Mouse (Mus musculus) adrenal gland (tissue): ENCODE data around the gene Erg28.

Source experiments
- intact Hi-C: fragments of 180-260 bp; cut with DNase I; formaldehyde crosslinking; loops from one replicate; pipeline ENCODE4 v1.15.1; 2025

The Erg28 gene

DNA sequence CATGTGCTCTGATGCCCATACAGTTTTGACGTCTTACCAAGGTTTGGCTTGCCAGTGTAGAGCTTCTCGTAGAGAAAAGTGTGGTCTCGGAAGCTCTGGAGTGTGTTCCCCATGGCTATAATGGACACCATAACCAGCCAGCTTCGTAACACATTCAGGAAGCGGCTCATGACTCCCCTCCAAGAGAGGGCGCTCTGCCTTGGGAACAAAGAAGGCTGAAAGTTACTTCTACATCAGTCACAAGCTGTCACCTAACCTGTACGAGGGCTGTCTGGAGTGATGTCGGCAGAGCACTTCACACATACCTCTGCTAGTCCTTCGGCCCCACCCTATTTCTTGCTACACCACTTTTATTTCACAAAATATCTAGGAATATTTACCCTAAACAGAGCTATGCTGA is 2.3 kb downstream of the Erg28 start:
- intact Hi-C loops = no loop called here

DNA sequence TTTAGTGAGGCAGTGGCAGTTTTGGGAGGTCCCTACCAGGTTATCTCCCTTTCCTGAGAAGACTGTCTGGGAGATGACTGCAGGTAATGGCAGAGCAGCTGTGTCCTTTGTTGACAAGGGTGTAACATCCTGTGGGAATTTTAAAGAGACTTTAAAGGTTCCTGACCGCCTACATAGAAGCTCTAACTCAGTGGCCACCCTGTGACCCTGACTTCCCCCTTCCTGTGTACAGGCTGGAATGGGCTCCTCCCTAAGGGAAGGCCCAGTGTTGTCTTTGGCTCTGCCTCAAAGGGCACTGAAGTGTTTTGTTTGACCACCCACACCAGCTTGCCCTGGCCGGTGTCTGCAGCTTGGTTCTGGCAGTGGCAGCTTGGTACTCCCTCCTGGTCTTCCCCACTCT is 10.8 kb downstream of the Erg28 start:
- intact Hi-C loops = no loop called here

DNA sequence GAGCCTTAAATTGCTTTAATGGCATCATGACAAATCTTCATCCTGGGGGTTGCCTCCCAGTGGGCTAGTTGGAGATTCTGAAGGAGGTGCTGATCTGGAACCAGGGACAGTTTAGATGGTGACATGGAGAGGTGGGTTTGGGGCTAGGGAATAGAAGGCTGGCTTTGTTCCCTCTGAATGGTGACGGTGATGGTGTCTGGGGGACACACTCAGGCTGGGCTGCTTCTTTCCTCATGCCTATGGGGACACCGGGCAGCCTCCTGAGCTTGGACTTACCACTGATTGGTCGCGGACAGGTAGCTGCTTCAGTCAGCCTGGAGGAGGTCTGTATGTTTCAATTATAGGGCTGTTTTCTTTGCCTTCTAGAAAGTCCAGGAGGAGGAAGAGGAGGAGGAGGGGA is 12.7 kb downstream of the Erg28 start:
- intact Hi-C loops = no loop called here

DNA sequence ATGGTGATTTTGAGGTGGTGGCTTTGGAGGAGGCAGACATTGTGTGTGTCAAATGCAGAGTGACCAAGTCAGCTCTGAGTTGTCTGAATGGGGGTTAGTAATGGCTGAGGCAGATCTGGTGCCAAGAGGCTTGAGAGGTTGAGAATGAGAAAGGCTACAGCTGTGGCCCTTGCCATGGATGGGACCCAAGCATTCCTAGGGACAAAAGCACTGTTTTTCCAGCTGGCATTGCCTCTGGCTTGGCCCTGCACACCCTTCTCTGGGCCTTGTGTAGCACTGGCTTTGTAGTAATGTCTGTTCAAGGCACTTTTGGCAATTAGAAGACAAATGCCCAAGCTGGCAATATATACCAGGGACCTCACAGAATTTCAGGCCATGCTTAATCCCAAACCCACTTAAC is 13.4 kb downstream of the Erg28 start:
- intact Hi-C loops = no loop called here

DNA sequence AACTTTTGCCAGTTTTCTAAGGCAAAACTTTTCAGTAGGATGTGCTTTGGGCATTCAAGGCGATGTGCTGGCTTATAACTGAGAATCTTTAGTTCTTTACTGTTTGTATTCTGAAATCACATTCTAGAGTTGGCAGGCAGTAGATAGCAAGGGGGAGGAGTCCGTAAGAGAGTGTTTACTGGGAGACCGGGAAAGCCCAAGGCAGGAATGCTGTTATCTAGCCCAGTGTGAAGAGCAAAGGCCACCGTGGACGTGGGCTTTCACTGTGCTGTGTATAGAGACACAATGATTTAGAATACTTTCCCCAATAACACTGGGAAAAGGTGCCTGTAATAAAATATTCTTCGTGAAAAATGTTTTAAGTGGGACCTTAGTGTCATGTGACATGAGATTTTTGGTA is 14.6 kb downstream of the Erg28 start:
- intact Hi-C loops = no loop called here

DNA sequence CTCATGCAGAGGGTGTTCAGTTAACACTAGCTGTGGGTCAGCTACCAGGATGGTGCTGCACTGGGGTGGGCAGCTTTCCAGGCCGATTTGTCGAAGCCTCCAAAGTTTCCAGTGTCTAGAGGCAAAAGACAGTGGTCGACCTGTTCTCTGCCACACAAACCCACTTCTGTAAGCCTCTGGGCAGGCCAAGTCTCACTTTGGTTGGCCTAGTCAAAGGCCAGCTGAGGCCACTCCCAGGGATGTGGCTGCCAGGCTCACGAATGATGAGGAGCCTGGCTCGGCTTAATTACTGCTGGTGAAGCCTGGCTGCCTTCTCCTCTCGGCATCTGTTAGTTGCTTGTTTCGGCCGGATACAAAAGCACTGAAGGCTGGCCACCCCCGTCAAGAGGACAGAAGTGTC is 24.3 kb downstream of the Erg28 start:
- intact Hi-C loops = no loop called here

DNA sequence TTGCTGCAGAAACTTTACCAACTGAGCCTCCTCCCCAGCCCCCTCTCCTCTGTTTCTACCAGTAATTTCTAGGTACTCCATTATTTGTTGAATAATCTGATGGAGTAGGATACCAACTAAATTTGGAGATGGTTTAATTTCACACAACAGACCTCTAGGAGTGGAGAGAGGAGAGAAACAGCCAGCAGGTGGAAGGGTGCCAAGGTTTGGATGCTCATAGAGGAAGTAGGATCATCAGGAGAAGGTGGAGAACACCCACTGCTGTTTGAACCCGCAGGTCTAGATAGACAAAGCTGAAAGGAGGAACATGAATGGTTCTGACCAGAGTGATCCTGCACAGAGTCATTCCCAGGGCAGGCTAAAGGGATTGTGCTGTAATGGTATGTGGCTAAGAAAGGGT is 28.8 kb downstream of the Erg28 start:
- intact Hi-C loops = no loop called here

DNA sequence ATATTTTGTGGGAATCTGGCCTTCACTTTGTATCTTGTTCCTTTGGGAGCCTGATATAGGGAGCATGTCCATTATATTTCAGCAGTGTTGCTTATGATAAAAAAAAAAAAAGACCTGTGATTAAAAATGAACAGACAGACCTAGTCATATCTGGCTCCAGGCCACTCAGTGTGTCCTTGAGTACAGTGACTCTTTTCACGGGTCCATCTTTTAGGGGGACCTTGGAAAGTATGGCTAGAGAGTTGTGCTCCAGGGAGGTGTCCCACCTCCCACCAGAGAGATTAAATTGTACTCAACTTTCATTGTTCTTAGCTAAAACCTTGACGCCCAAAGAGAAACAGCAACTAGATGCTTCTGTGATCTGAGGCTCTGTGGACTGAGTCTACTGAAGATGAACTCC is 30.3 kb downstream of the Erg28 start:
- intact Hi-C loops = no loop called here

DNA sequence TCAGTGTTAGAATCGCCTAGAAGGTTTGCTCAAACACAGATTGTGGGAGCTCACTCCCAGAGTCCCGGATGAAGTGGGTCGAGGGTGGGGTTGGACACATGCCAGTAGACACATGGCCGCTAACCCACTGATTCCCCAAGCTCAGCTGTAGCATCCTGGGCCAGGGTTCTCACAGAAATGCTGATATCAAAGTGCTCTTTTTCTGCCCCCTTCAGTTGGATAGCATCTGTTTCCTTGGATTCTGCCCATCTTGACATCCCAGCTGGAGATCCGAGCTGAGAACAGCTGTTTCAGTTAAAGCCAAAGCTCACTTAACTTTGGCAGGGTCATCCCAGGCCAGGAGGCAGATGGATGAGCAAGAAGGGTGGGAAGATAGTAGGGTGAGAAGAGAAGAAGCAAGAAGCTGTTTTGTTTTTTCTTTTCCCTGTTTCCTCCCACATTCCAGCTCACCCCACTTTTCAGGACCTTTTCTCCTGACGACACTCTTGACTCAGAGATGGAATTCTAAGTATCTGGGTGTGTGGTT is 31.5 kb downstream of the Erg28 start:
- intact Hi-C loops = no loop called here

DNA sequence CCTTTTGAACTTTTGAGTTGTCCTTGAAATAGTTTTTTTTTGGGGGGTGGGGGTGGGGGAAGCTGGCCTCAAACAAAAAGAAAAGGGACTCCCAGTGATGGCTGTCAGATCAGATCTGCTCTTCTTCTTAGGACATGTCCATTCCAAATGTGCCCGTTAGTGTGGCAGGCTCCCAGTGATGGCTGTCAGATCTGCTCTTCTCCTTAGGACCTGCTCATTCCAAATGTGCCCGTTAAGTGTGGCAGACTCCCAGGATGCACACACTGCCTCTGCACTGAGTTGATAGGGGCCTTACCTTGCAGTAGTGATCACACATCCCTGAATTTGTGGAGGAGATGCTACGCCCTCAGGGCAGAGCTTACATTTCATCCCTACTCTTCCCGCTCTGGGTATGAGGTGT is 32.2 kb downstream of the Erg28 start:
- intact Hi-C loops = no loop called here

DNA sequence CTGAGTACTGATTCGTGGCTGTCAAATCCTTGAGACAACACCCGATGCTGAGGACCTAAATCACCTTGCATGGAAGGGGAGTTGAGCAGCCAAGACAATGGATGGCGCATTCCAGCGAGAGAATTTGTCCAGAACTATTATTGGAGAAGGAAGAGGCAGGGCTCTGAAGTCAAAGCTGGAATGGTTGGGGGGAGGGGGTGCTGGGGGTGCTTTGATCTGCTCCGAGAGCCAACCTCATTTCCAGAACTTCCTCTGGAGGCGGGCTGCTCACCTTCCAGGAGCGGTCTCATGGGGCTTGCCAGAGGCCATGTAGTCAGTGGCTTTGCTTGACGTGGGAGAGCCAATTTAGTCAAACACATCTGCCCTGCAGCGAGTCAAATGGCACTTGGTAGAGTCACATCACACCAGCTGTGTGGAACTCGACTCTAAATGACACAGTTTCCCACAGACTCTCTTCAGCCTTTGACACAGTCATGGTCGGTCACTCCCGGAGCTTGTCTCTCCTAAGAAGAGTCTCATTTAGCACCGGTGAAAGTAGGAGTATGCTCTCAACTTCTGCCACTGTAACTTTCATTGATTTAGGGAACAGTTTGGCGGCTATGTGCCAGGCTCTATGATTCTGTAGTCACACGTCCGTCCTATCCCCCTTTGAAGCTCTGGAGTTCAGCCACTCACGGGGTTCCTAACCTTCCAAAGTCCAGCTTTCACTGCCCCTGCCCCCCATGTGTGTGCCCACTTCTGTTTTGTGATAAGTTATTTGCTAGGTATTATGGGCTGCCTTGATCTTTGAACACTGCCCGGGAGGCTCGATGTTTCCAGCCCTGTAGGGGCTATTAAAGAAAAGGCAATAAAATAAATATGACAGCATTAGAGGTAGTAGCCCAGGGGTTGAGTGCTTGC is 39.2 kb downstream of the Erg28 start:
- intact Hi-C loops = no loop called here

DNA sequence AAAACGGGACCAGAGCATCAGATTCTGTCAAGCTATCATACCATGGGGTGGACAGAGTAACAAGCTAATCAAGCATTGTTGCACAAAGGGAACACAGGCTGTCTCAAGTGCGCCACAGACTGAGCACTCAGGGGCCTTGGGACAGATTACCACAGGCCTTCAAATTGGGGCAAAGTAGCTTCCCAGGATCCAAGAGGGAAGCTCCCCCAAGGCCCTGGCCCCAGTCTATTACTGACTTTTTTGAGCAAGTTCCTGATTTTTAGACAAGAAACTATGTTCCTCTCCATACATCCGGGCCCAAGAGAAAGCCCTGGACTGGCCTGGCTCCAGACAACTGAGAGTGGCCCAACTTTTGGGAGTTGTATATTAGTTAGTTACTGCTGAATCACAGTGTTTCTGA is 42.7 kb downstream of the Erg28 start:
- intact Hi-C loops = no loop called here

DNA sequence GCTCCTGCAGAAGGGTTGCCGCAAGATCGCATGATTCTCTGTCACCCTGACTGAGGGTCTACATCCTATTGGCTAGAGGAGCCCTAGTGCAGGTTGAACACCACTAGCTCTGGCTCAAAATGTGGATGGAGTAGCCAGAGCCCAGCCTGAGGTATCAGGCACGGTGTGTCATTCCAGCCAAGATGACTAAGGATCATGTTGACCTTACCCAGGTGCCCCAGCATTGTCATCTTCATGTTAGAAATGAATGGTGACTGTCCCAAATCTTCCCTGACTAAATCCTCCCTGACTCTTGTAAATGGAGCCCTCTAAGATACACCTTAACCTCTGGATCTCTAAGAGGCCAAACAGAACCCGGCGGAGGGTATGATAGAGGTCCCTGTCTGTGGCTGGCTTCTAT is 44.6 kb downstream of the Erg28 start:
- intact Hi-C loops = no loop called here

DNA sequence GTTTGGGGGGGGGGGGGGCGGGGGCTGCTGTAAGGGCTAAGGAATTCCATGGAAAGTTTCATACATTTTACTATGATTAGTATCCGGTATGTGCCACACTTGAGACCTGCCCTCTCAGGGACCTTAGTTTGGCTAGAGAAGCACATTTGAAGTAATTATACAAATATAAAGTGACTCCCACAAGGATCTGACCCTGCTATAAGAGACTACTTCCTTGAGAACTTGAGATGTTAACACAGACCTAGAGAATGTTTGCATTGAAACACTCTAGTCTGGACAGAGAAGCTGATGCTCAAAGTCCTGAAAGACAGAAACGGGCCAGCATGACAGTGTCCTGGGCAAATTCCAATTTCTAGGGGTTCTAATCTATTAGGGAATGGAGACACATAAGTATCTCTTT is 45.4 kb downstream of the Erg28 start:
- intact Hi-C loops = no loop called here

DNA sequence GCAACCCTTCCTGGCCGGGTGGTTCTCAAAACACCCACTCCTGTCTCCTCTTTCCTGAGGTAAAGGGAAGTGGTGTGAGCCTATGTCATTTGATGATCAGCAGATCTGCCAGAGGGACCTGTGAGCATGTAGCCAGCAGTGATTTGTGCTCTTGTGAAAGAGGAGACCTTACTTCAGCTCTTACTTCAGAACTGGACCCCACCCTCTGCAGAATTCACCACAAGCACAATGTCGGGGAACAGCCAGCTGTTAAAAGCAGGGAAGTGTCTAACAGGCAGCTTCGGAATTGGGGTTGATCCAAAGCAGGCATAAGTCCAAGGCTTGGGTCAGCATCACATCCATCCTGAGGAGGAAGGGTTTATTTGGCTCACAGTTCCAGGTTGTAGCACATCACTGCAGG is 53.0 kb downstream of the Erg28 start:
- intact Hi-C loops = no loop called here

DNA sequence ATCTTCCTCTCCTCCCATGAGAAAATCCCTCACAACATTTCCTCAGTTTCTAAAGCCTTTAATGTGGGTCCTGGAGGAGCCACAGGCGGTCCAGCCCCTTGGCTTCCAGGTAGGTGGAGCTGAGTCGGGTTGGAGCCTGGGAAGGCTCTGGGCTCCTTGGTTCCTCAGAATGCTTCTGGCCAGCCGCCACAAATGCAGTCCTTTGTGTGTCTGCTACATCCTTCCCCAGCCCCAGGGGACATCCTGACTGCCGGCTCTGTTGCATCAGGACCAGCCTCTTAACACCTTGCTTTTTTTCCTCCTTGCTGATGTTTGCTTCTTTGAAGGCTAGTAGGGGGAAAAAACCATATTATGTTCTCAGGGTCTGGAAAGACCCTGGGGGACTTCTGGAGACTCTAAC is 56.6 kb downstream of the Erg28 start:
- intact Hi-C loops = no loop called here

DNA sequence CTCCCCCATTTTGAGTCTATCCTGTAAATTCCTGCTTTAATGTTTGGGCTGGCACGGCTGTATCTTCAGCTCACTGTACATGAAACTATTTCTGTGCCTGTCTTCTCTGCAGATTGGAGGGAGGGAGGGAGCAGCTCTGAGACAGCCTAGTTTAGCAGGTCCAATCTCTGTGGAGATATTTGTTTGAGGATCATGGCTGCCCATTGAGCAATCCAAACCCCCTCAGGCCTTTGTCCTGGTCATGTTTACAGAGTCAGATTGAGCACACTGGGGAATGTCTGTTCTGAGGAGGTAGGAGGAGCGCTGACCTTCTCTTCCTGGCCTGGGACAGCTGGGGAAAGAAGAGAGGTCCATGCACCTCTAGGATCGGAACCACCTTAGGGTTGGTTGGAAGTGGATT is 58.1 kb downstream of the Erg28 start:
- intact Hi-C loops = no loop called here
